8 mouse cellular contexts compared by ENCODE assay signal in genomic region chr17:14943009-14943728, GRCm38 (mm10). TPM values are rescaled to one million over a fixed set of nuclear protein-coding genes. Genes with fewer than 3 reads are reported as not detected.
A peak's percentile ranks its signal among the peaks of the same experiment; 100 is the strongest.
DNase-seq lines count a peak whose midpoint lies in the region; ATAC-seq lines count a peak whose summit lies in the region.

Gene Wdr27 (minus strand): TSS chr17:14943158.
Gene 1600012H06Rik (plus strand): TSS chr17:14943184.

- intact Hi-C loops in gastrocnemius, postnatal 14 days (cut with DNase I; ENCODE audit: low total_unique reads), result no loop called here
- intact Hi-C loops in left cerebral cortex, postnatal 10 days (cut with DNase I), result no loop called here

- peak; percentile 100 for DNase-seq in adipocyte (ENCODE audit: low spot score)
- peak; percentile 100 for DNase-seq in embryo, embryonic 10 days (ENCODE audit: low spot score)
- DNase-seq in gastrocnemius, postnatal 14 days, result peak; percentile 100
- peak; percentile 98 to 99 for DNase-seq in left cerebral cortex, postnatal 10 days (ENCODE audit: extremely low spot score in 1 of 2, low spot score in 2 of 2)
- peak; percentile 99 for DNase-seq in right cerebral cortex, postnatal 25 days
- DNase-seq in urinary bladder, postnatal 4 days (ENCODE audit: low spot score in 2 of 2), result peak; percentile 98 to 100

- ATAC-seq in inflammation-experienced regulatory T-cells, adult 6 months, result peak; percentile 99
- peak; percentile 97 for ATAC-seq in megakaryocyte-erythroid progenitor cell, adult 5-6 weeks (replicated peaks; ENCODE audit: low FRiP score, low TSS enrichment, poor library complexity, severe bottlenecking)

RNA-seq across cellular contexts. Expression of gene Wdr27, which starts in this region (rescaled TPM):
- total RNA-seq in gastrocnemius, postnatal 14 days (2021), result 1 to 10 TPM; 1.6 to 3.1 TPM
- under 1 TPM in 2 of 3 experiments, not detected in 1; 0.72 to 0.99 TPM for polyA plus RNA-seq in inflammation-experienced regulatory T-cells, adult 6 months (2017; shearing (Covaris generic))
- total RNA-seq in left cerebral cortex, postnatal 10 days (2021), result 1 to 10 TPM; 3.6 to 4.6 TPM
- 2.4 TPM in 1 of 2 replicates, not detected in the other for total RNA-seq in megakaryocyte-erythroid progenitor cell, adult 5-6 weeks (2014; fragmentation: Nextera tagmentation)
- 3.8 and 5.8 TPM in 2 replicates for total RNA-seq in megakaryocyte-erythroid progenitor cell, adult 5-6 weeks (2017)

RNA-seq across cellular contexts. Expression of gene 1600012H06Rik, which starts in this region (rescaled TPM):
- 10 to 100 TPM; 13.2 to 15.8 TPM for total RNA-seq in gastrocnemius, postnatal 14 days (2021)
- polyA plus RNA-seq in inflammation-experienced regulatory T-cells, adult 6 months (2017; shearing (Covaris generic)), result 10 to 100 TPM; 15.3 to 22.6 (median 20.1) TPM
- 10 to 100 TPM; 19.5 to 20.2 TPM for total RNA-seq in left cerebral cortex, postnatal 10 days (2021)
- total RNA-seq in megakaryocyte-erythroid progenitor cell, adult 5-6 weeks (2014; fragmentation: Nextera tagmentation), result 8.3 and 9.3 TPM in 2 replicates
- 4.6 and 6.7 TPM in 2 replicates for total RNA-seq in megakaryocyte-erythroid progenitor cell, adult 5-6 weeks (2017)

Comparison
In these comparisons a context has a peak if more than half of its experiments do, and no peak if none do; other contexts are left out.
1. Peak in every context shown above with its lines: DNase-seq and ATAC-seq.